Mouse (Mus musculus) stomach, postnatal 0 days (tissue): ENCODE measurements around the gene Lsp1.

Experiments
- CTCF ChIP-seq: IDR thresholded peaks from 2 replicates; pipeline ENCODE4 v1.5.1; 2016; ENCODE audit warnings: antibody characterized with exemption, low read depth, mild to moderate bottlenecking, moderate library complexity
- EP300 ChIP-seq: optimal IDR thresholded peaks from 2 replicates; pipeline ENCODE3; 2016; ENCODE audit warnings: antibody characterized with exemption

- TF ChIP-seq CTCF (no peak), EP300 (no peak)
Observed at GRCm38 (mm10) chr7:142483136-142483535, 22.5 kb downstream of the Lsp1 start.
